Mouse (Mus musculus) myocyte (in vitro differentiated cells): ENCODE measurements at regions not wholly inside any gene's neighbourhood (a gene's known extent, or its start where the extent isn't known, plus 50 kb on each side); places are given as distances from the start of the nearest gene placed in this dataset.

ENCODE experiments used
- CEBPB ChIP-seq: IDR thresholded peaks from 2 replicates; pipeline ENCODE4 v1.6.1; 2011; ENCODE audit warnings: mild to moderate bottlenecking, moderate library complexity; ENCODE audit not compliant: poor library complexity, insufficient read depth, severe bottlenecking
- MAX ChIP-seq: IDR thresholded peaks from one replicate; pipeline ENCODE4 v1.6.1; 2011; ENCODE audit warnings: low read depth, mild to moderate bottlenecking, control low read depth
- MYOD1 ChIP-seq, 3 experiments: IDR thresholded peaks; one replicate each; pipeline ENCODE4 v1.6.1; 2011; ENCODE audit warnings: control low read depth in 2 of 3, low read depth in 2 of 3, mild to moderate bottlenecking in 2 of 3, moderate library complexity in 1 of 3; ENCODE audit not compliant: insufficient read length in 2 of 3, control insufficient read depth in 1 of 3
- POLR2A ChIP-seq: IDR thresholded peaks from one replicate; pipeline ENCODE4 v1.6.1; 2011; ENCODE audit warnings: low read depth, mild to moderate bottlenecking, control low read depth, moderate library complexity; ENCODE audit not compliant: insufficient read length
- POLR2AphosphoS2 ChIP-seq: IDR thresholded peaks from one replicate; pipeline ENCODE4 v1.6.1; 2011; ENCODE audit warnings: low read depth, control low read depth; ENCODE audit not compliant: insufficient read length
- TCF12 ChIP-seq: IDR thresholded peaks from one replicate; pipeline ENCODE4 v1.6.1; 2011; ENCODE audit warnings: mild to moderate bottlenecking, control low read depth; ENCODE audit not compliant: poor library complexity, insufficient read depth, severe bottlenecking

- TF ChIP-seq MAX (no peak), MYOD1 (IDR thresholded peaks at IDR 0.05; ENCODE audit: control insufficient read depth in 1 of 3, insufficient read length in 2 of 3, low read depth in 2 of 3) (no peak), TCF12 (no peak), POLR2AphosphoS2 (no peak), POLR2A (no peak), CEBPB (no peak)
Measured at GRCm38 (mm10) chr8:35243555-35243954, 522.0 kb upstream of the Gm19410 start.
